Mouse (Mus musculus): ENCODE data around the gene Fmod. TPM values are rescaled to one million over a fixed set of nuclear protein-coding genes. Genes with fewer than 3 reads are reported as not detected.

The Fmod gene
- polyA plus RNA-seq, 1 experiment from 2014 or later: 48.5 TPM

GRCm38 (mm10) chr1:134058870-134059269 lies 21.8 kb downstream of the Fmod start:
- H3K27ac ChIP-seq: no peak overlapping the region

GRCm38 (mm10) chr1:134059739-134060695 lies 23.0 kb downstream of the Fmod start:
- Histone ChIP-seq H3K4me1 (peaks cover 54% of the 10 kb centered on the region), H3K9me3 (no peaks in the 10 kb centered on the region), H3K27me3 (no peaks in the 10 kb centered on the region), H3K27ac (peak overlapping the region; percentile 99), H3K9ac (peak overlapping the region; percentile 50; the same call in 1 of the 2 replicates), H3K4me3 (peak overlapping the region; percentile 37), H3K4me2 (replicated peaks) (peak overlapping the region; percentile 74), H3K36me3 (no peaks in the 10 kb centered on the region)
- 66% methylated on average over 16 of the region's 16 CpGs for WGBS
- ATAC-seq (ENCODE audit: low FRiP score, low read depth): no peak

More at GRCm38 (mm10) chr1:134058870-134059269, 21.8 kb downstream of the Fmod start:
- ATAC-seq (ENCODE audit: low FRiP score, low read depth): no peak
- no peak overlapping the region for H3K4me3 ChIP-seq
- no peaks in the 10 kb centered on the region for H3K36me3 ChIP-seq
- H3K9me3 ChIP-seq: no peaks in the 10 kb centered on the region
- 59% methylated on average over 6 of the region's 6 CpGs for WGBS
- H3K4me1 ChIP-seq: peaks cover 42% of the 10 kb centered on the region
- H3K9ac ChIP-seq: no peak overlapping the region
- no peaks in the 10 kb centered on the region for H3K27me3 ChIP-seq
- no peak overlapping the region for H3K4me2 ChIP-seq (replicated peaks)

- Histone ChIP-seq H3K27ac (peak overlapping the region; percentile 99), H3K36me3 (no peaks in the 10 kb centered on the region), H3K4me3 (peak overlapping the region; percentile 37), H3K27me3 (no peaks in the 10 kb centered on the region), H3K9me3 (no peaks in the 10 kb centered on the region), H3K9ac (peak overlapping the region; percentile 71), H3K4me1 (peaks cover 63% of the 10 kb centered on the region), H3K4me2 (replicated peaks) (peak overlapping the region; percentile 74)
- under 1% methylated on average over 31 of the region's 31 CpGs for WGBS
- ATAC-seq (ENCODE audit: low FRiP score, low read depth): peak; percentile 93
These were observed 24.0 kb downstream of the Fmod start for GRCm38 (mm10) chr1:134060849-134061569.

GRCm38 (mm10) chr1:134061915-134062314 lies 24.9 kb downstream of the Fmod start:
- Histone ChIP-seq H3K4me2 (replicated peaks) (peak overlapping the region; percentile 74), H3K9me3 (no peaks in the 10 kb centered on the region), H3K9ac (no peak overlapping the region), H3K4me3 (no peak overlapping the region), H3K4me1 (peaks cover 71% of the 10 kb centered on the region), H3K36me3 (no peaks in the 10 kb centered on the region), H3K27me3 (no peaks in the 10 kb centered on the region), H3K27ac (peak overlapping the region; percentile 99)
- WGBS: 45% methylated on average over 3 of the region's 3 CpGs
- ATAC-seq (ENCODE audit: low FRiP score, low read depth): no peak

GRCm38 (mm10) chr1:134062411-134063085 lies 25.5 kb downstream of the Fmod start:
- H3K4me1 ChIP-seq: peaks cover 77% of the 10 kb centered on the region
- H3K9me3 ChIP-seq: no peaks in the 10 kb centered on the region
- H3K4me3 ChIP-seq: no peak overlapping the region
- peak overlapping the region; percentile 53 for H3K4me2 ChIP-seq (replicated peaks)
- H3K27ac ChIP-seq: peak overlapping the region; percentile 99
- H3K36me3 ChIP-seq: no peaks in the 10 kb centered on the region
- H3K9ac ChIP-seq: peak overlapping the region; percentile 59
- peak; percentile 7; the same call in 1 of the 2 replicates for ATAC-seq (ENCODE audit: low FRiP score, low read depth)
- no peaks in the 10 kb centered on the region for H3K27me3 ChIP-seq
- 5% methylated on average over 11 of the region's 11 CpGs for WGBS

- Histone ChIP-seq H3K9me3 (no peaks in the 10 kb centered on the region), H3K4me1 (peaks cover 84% of the 10 kb centered on the region), H3K27ac (peak overlapping the region; percentile 99), H3K4me2 (replicated peaks) (peak overlapping the region; percentile 53), H3K4me3 (no peak overlapping the region; the same call in 1 of the 2 replicates), H3K36me3 (no peaks in the 10 kb centered on the region), H3K9ac (peak overlapping the region; percentile 59), H3K27me3 (no peaks in the 10 kb centered on the region)
- 2% methylated on average over 33 of the region's 33 CpGs for WGBS
- ATAC-seq (ENCODE audit: low FRiP score, low read depth): peak; percentile 9; the same call in 1 of the 2 replicates
These were observed 26.2 kb downstream of the Fmod start for GRCm38 (mm10) chr1:134063086-134063772.

GRCm38 (mm10) chr1:134063773-134064125 lies 26.7 kb downstream of the Fmod start:
- H3K4me2 ChIP-seq (replicated peaks): peak overlapping the region; percentile 53
- peaks cover 85% of the 10 kb centered on the region for H3K4me1 ChIP-seq
- no peaks in the 10 kb centered on the region for H3K36me3 ChIP-seq
- no peaks in the 10 kb centered on the region for H3K9me3 ChIP-seq
- no peak overlapping the region; the same call in 1 of the 2 replicates for H3K4me3 ChIP-seq
- WGBS: 21% methylated on average over 9 of the region's 9 CpGs
- H3K27me3 ChIP-seq: no peaks in the 10 kb centered on the region
- ATAC-seq (ENCODE audit: low FRiP score, low read depth): no peak
- H3K27ac ChIP-seq: peak overlapping the region; percentile 99
- peak overlapping the region; percentile 59 for H3K9ac ChIP-seq

GRCm38 (mm10) chr1:134064296-134064831 lies 27.3 kb downstream of the Fmod start:
- Histone ChIP-seq H3K4me3 (no peak overlapping the region), H3K9me3 (no peaks in the 10 kb centered on the region), H3K27me3 (no peaks in the 10 kb centered on the region), H3K9ac (no peak overlapping the region), H3K4me2 (replicated peaks) (no peak overlapping the region), H3K4me1 (peaks cover 87% of the 10 kb centered on the region), H3K36me3 (no peaks in the 10 kb centered on the region), H3K27ac (peak overlapping the region; percentile 99; the same call in 1 of the 2 replicates)
- WGBS: 89% methylated on average over 2 of the region's 2 CpGs
- ATAC-seq (ENCODE audit: low FRiP score, low read depth): no peak

- Histone ChIP-seq H3K36me3 (no peaks in the 10 kb centered on the region), H3K9ac (no peak overlapping the region), H3K4me3 (no peak overlapping the region), H3K4me2 (replicated peaks) (no peak overlapping the region), H3K27ac (0 out of 2 replicates have a peak overlapping the region, but pooled peaks have one; percentile 22), H3K4me1 (peaks cover 88% of the 10 kb centered on the region), H3K9me3 (no peaks in the 10 kb centered on the region), H3K27me3 (no peaks in the 10 kb centered on the region)
- ATAC-seq (ENCODE audit: low FRiP score, low read depth): no peak
- 65% methylated on average over 4 of the region's 4 CpGs for WGBS
These were observed 28.3 kb downstream of the Fmod start for GRCm38 (mm10) chr1:134065241-134065809.

GRCm38 (mm10) chr1:134066554-134066953 lies 29.5 kb downstream of the Fmod start:
- H3K4me2 ChIP-seq (replicated peaks): peak overlapping the region; percentile 32; the same call in 1 of the 2 replicates
- WGBS: 54% methylated on average over 3 of the region's 3 CpGs
- no peaks in the 10 kb centered on the region for H3K27me3 ChIP-seq
- ATAC-seq (ENCODE audit: low FRiP score, low read depth): no peak
- H3K9ac ChIP-seq: no peak overlapping the region
- no peaks in the 10 kb centered on the region for H3K9me3 ChIP-seq
- H3K27ac ChIP-seq: peak overlapping the region; percentile 63; the same call in 1 of the 2 replicates
- H3K36me3 ChIP-seq: no peaks in the 10 kb centered on the region
- no peak overlapping the region for H3K4me3 ChIP-seq
- peaks cover 89% of the 10 kb centered on the region for H3K4me1 ChIP-seq

Measured in limb, embryonic 13.5 days (tissue).